15 mouse cellular contexts compared by ENCODE assay signal in the genomic region with DNA sequence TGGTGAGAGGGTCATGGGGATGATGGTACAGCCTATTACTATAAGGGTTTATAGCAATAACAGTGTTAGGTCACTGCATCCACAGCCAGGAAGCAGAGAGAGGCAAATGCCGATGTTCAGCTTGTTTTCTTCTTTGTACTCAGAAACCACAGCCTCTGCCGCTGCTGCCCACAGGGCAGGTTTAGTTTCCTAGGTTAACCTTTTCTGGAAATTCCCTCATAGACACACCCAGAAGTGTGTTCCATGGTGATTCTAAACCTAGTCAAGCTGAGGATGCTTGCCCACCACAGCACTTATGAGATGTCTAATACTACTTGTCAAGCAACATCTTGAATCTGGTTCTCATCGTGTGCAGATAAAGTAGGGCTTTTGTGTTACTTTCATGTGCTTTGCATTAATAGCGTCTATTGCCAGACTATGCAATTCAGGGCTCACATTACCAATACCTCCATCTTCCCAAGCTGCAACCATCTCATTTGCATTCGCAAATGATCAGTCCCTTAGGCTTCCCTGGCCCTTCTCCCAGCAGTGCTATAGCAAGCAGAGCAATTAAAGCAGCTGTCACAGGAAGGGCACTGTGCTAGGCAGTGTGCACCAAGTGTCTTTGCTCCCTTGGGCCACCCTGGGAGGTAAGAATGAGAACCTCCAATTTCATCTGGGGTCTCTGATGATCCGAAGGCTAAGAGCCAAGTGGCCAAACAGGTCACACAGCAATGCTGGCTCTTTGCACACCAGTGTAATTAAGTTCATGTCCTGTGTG.
A peak's percentile ranks its signal among the peaks of the same experiment; 100 is the strongest.
DNase-seq lines count a peak whose midpoint lies in the region; ATAC-seq and TF ChIP-seq lines count a peak whose summit lies in the region.
"Had no signal": no experiment of that assay in that cellular context is flagged by ENCODE, and none has a peak within 500 bp of the region (broad histone marks: within the 10 kb centered on the region; RNA-seq: fewer than 3 reads in every experiment).

No protein-coding gene starts in this region.

- TF ChIP-seq CTCF in forebrain, postnatal 0 days (IDR thresholded peaks at IDR 0.05; ENCODE audit: low read depth): no peak

- intact Hi-C loops in left cerebral cortex, postnatal 25 days (cut with DNase I): no loop called here

- no peaks in the 10 kb centered on the region for H3K27me3 ChIP-seq in embryonic facial prominence, embryonic 12.5 days
- no peaks in the 10 kb centered on the region for H3K27me3 ChIP-seq in forebrain, postnatal 0 days (ENCODE audit: insufficient read depth, low read length)
- H3K27me3 ChIP-seq in neural tube, embryonic 12.5 days (replicated peaks): no peaks in the 10 kb centered on the region
- H3K27me3 ChIP-seq: liver, embryonic 13.5 days had no signal

- H3K4me2 ChIP-seq in embryonic facial prominence, embryonic 12.5 days (replicated peaks): no peak overlapping the region
- no peak overlapping the region for H3K4me2 ChIP-seq in forebrain, postnatal 0 days (ENCODE audit: low read depth)
- H3K4me2 ChIP-seq in neural tube, embryonic 12.5 days (replicated peaks): no peak overlapping the region
- H3K4me2 ChIP-seq: liver, embryonic 13.5 days had no signal

- WGBS in embryonic facial prominence, embryonic 12.5 days: 39% methylated on average over 6 of the region's 6 CpGs
- WGBS in forebrain, postnatal 0 days: 31% methylated on average over 6 of the region's 6 CpGs
- 57% methylated on average over 6 of the region's 6 CpGs for WGBS in neural tube, embryonic 12.5 days

- no peak overlapping the region for H3K27ac ChIP-seq in embryonic facial prominence, embryonic 12.5 days
- H3K27ac ChIP-seq in forebrain, postnatal 0 days (ENCODE audit: low read depth, low read length): no peak overlapping the region
- no peak overlapping the region for H3K27ac ChIP-seq in neural tube, embryonic 12.5 days
- H3K27ac ChIP-seq: heart, embryonic 10.5 days; liver, embryonic 13.5 days had no signal

- ATAC-seq in embryonic facial prominence, embryonic 12.5 days (ENCODE audit: insufficient number of reproducible peaks, insufficient read depth, low FRiP score, low TSS enrichment): 0 out of 2 replicates have a peak, but pooled peaks have one; percentile 37
- ATAC-seq in forebrain, postnatal 0 days: peak; percentile 55
- ATAC-seq in neural tube, embryonic 12.5 days (ENCODE audit: low FRiP score, low read depth): peak; percentile 74
- no peak for ATAC-seq in megakaryocyte, adult 5-6 weeks (ENCODE audit: poor library complexity, severe bottlenecking)

- peaks cover 10% of the 10 kb centered on the region; the same call in 1 of the 2 replicates for H3K4me1 ChIP-seq in embryonic facial prominence, embryonic 12.5 days
- H3K4me1 ChIP-seq in forebrain, postnatal 0 days (ENCODE audit: insufficient read depth): no peaks in the 10 kb centered on the region
- peaks cover 12% of the 10 kb centered on the region for H3K4me1 ChIP-seq in neural tube, embryonic 12.5 days
- H3K4me1 ChIP-seq: heart, embryonic 10.5 days; liver, embryonic 13.5 days had no signal

- no peaks in the 10 kb centered on the region for H3K36me3 ChIP-seq in embryonic facial prominence, embryonic 12.5 days
- no peaks in the 10 kb centered on the region for H3K36me3 ChIP-seq in forebrain, postnatal 0 days (ENCODE audit: insufficient read depth)
- no peaks in the 10 kb centered on the region for H3K36me3 ChIP-seq in neural tube, embryonic 12.5 days
- H3K36me3 ChIP-seq: heart, embryonic 10.5 days; liver, embryonic 13.5 days had no signal

- no peak overlapping the region for H3K4me3 ChIP-seq in embryonic facial prominence, embryonic 12.5 days
- no peak overlapping the region for H3K4me3 ChIP-seq in forebrain, postnatal 0 days (ENCODE audit: low read depth, low read length)
- H3K4me3 ChIP-seq in neural tube, embryonic 12.5 days: no peak overlapping the region
- H3K4me3 ChIP-seq: heart, embryonic 10.5 days; liver, embryonic 13.5 days had no signal

- H3K9me3 ChIP-seq in embryonic facial prominence, embryonic 12.5 days: no peaks in the 10 kb centered on the region
- no peaks in the 10 kb centered on the region for H3K9me3 ChIP-seq in forebrain, postnatal 0 days (ENCODE audit: low read length)
- H3K9me3 ChIP-seq in neural tube, embryonic 12.5 days: no peaks in the 10 kb centered on the region
- H3K9me3 ChIP-seq: heart, embryonic 10.5 days; liver, embryonic 13.5 days had no signal

- H3K9ac ChIP-seq in embryonic facial prominence, embryonic 12.5 days: no peak overlapping the region
- H3K9ac ChIP-seq in forebrain, postnatal 0 days: no peak overlapping the region
- H3K9ac ChIP-seq in neural tube, embryonic 12.5 days: no peak overlapping the region
- H3K9ac ChIP-seq: liver, embryonic 13.5 days had no signal

- peak; percentile 54 for DNase-seq in heart, adult 11 months
- DNase-seq in heart, adult 8-10 months (ENCODE audit: low spot score): no peak
- no peak for DNase-seq in forebrain, postnatal 0 days
- DNase-seq in left cerebral cortex, postnatal 25 days (ENCODE audit: low spot score in 2 of 2): no peak
- DNase-seq in lung, adult 18-20 months: no peak
- DNase-seq: cerebellum, adult 9-10 months; heart, postnatal 36 days; kidney, adult 9 months; left cerebral cortex, postnatal 4 days; liver, embryonic 13.5 days; lung, postnatal 14 days had no signal
